Mouse (Mus musculus) thymus, postnatal 14 days (tissue): Measurements from ENCODE around the gene Rnf144b.

ENCODE experiments used
- DNase-seq: peaks from one replicate; pipeline ENCODE4 v3.0.0; 2021

Rnf144b gene

GRCm38 (mm10) chr13:47182366-47182765, 59.9 kb downstream of the Rnf144b start:
- DNase-seq, result no peak

DNA sequence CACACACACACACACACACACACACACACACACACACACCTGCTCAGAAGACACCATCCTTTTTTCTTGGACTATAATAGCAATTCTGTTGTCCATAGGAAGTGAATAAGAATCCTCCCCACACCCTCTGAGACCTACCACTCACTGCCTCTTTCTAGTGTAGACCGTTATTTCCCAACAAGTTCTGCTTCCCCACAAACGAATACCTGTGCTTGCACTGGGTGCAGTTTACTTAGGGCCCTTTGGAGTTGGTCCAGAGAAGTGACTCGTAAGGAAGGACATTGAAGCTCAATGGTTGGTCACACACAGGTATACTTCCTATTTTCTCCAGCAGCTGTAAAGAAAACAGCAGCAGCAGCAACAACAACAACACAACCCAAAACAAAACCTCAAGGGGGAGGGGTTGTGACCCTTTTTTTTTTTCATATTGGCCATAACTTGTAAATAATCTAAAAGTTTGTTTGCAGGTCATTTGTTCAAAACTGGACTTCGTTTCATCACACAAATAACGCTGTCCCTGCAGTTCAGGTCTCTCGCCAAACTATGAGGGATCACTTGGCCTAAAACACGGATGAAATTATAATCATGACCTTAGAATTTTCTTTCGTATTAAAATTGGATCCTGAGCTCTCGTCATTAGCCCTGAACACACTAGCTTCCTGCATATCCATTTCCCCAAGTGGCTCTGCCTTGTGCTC, 60.7 kb downstream of the Rnf144b start:
- no peak for DNase-seq

DNA sequence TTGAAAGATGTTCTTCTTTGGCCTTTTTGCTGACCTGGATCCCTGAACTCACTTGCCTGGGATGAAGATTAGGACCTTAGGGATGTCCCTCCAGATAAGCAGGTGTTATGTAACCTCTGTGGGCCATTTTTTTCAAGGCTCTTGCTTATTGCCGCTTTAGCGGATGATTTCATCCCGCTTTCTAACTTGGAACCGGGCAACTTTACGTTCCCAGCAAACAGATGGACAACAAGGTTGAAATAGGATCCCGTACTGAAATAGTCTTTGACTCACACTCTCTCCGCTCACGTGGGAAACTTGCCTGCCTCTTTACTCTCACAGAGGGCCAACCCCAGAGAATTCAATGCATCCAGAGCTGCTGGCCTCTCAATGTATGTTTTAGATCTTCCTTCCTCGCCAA, 61.3 kb downstream of the Rnf144b start:
- no peak for DNase-seq

GRCm38 (mm10) chr13:47187836-47188235, 65.4 kb downstream of the Rnf144b start:
- DNase-seq, result no peak

GRCm38 (mm10) chr13:47189971-47190370, 67.5 kb downstream of the Rnf144b start:
- no peak for DNase-seq

DNA sequence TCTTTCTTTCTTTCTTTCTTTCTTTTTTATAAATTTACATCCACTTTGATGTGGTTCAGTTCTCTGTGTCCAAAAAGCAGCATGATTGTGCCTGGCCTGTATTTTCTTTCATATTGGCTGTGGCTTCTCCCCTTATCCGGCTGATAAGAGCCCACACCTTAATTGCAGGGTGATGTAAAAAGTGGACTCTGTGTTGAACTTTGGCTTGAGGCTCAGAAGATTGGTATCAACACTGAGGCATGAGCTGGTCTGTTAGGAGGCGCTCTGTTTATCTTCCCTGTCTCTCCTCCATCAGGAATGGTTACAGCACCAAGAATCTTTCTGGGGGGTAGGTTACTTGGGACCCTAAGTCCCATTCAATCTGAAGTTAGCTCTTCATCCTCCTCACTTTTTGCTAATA, 69.7 kb downstream of the Rnf144b start:
- DNase-seq, result no peak

- DNase-seq, result no peak
These were observed 70.3 kb downstream of the Rnf144b start for GRCm38 (mm10) chr13:47192771-47193170.

GRCm38 (mm10) chr13:47193326-47194153, 71.1 kb downstream of the Rnf144b start:
- DNase-seq, result peak; percentile 6

- no peak for DNase-seq
These were observed 72.2 kb downstream of the Rnf144b start for GRCm38 (mm10) chr13:47194695-47195094.

DNA sequence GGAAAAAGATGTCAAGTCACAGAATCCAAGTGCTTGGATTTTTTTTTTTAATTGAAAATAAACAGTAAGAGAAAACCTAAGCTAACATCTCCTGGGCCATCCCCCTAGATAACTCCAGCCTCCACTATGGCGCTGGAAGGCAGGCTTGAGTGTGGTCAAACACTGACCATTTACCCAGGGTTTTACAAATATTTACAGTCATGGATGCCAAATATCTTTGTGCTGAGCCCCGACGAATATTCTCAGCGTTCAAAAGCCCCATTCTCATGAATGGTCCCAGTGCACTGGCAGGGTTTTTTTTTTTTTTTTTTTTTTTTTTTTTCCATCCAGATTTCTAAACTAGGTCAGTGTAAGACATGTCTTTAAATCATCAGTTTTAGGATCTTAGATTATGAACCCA, 73.0 kb downstream of the Rnf144b start:
- DNase-seq, result no peak

DNA sequence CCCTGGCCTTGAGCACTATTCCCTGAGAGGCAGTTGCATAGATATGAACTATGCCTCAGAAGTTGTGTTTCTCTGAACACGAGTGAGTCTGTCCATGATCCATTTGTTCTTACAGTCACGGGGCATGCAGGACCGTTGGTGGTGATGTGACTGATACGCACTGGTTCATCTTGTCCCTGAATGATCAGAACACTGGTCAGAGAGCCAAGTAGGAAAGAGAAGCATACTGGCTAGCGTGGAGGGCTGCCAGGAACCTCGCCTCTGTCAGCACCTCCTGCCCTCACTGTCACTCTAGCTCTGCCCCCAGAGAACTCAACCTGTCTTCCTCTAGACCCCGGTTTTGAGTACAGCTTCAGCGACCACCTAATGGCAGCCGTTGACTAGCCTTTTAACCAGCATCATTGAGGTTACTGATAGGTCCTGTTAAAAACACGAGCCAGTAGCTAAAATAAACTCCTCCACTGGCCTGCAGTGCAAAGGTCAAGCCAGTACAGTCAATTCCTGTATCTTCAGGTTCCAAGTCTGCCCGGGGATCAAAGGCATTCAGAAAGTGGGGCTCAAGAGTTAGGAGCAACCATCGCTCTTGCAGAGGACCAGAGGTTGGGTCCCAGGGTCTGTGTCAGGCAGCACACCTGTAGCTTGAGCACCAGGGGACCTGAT, 77.7 kb downstream of the Rnf144b start:
- DNase-seq, result no peak

GRCm38 (mm10) chr13:47201962-47202624, 79.6 kb downstream of the Rnf144b start:
- no peak for DNase-seq

DNA sequence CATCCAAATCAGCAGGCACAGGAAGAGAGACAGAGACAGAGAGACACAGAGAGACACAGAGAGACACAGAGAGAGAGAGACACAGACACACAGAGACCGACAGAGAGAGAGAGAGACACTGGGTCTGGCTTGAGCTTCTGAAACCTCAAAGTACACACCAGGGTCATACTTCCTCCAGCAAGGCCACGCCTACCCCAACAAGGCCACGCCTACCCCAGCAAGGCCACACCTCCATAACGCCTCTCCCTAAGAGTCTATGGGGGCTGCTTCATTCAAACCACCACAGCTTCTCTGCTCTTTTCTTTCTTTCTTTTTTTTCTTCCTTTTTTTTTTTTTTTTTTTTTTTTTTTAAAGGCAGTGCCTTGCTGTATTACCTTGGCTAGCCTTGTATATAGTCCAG, 88.0 kb downstream of the Rnf144b start:
- no peak for DNase-seq

- DNase-seq, result no peak
These were observed 88.5 kb downstream of the Rnf144b start for GRCm38 (mm10) chr13:47210992-47211391.

DNA sequence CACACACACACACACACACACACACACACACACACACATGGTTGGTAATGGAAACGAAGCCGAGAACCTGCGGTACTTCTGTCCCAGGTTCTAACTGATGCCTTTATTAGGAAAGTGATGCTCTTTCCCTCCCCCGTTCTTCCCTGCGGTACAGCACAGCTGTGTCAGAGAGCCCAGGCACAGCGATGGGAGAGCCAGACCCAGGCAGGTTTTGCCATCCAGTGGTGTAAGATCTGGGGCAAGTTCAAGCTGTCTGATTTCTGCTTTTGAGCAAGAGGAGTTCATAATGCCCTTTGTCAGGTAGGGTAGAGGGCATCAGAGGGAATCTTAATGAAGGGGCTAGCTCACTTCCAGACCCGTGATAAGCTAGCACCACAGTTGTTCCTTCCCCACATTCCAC, 89.1 kb downstream of the Rnf144b start:
- no peak for DNase-seq

DNA sequence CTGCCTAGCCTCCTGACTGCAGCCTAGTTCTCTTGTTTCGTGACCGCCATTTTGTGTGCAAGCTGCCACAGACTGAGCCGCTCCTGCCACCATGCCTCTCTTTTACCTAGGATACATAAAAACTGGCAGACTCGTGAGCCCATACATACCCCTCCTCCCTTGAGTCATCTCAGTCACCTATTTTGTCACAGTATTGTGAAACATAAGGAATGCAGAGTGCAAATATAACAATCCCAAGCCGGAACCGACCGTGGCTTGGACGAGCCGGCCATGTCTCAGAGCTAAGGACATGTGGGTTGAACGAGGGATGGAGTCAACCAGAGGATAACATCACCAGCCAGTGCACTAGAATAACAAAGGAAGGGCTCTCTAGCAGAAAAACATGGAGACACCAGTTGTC, 91.4 kb downstream of the Rnf144b start:
- DNase-seq, result no peak

- DNase-seq, result no peak
These were observed 92.4 kb downstream of the Rnf144b start for GRCm38 (mm10) chr13:47214895-47215294.

DNA sequence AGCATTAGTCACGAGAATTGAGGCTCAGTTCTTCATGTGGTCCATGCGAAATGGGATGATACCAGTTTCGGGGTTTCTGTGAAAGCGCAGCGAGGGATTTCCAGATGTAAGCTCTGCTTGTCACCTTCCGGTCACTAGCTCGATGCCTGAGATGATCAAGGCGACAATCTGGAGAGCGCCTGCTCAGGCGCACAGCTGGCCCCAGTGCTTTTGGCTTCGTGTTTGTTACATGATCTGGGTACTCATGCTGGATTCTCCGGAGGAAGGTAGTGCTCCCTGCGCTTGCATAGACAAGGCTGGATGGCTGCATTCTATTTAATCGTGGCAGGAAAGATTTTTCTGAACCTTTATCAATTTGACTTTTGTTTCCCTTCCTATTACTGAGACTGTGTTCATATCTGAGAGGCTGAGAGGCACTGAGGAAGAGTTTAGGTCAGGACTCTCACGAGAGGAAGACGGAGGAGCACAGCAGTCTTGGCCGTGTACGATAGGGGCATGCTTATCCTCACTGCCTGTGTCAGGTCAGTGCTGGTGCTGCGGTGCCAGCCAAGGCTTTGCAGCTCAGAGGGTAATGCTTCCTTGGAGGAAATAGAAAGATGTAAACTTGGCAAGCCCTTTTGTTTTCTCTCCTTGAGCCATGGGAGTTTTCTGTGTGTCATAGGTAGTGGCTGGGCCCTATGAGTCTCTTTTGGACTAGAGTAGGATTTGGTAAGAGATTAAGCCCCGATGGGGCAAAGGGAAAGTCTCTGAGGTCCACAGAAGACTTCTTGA, 93.5 kb downstream of the Rnf144b start:
- no peak for DNase-seq

DNA sequence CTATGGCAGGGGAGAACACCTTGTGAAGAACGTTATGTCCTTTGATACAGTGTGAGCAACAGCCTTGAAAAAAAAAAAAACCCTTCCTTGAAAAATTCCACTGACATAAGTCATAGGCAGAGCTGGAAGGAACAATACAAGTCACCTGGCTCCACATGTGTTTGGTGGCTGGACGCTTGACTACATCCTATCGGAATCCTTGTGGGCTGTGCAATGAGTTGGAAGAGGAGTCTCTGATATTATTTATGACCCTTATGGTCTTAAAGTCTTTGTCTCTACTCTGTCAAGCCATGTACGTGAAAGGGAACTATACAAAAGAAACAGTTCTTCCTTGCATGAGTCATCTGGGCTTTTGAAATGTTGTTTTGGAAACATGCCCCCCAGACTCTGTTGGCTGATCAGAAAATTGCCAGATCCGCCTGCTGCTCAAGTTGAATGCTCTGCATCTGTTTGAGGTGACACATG, 94.7 kb downstream of the Rnf144b start:
- no peak for DNase-seq

DNA sequence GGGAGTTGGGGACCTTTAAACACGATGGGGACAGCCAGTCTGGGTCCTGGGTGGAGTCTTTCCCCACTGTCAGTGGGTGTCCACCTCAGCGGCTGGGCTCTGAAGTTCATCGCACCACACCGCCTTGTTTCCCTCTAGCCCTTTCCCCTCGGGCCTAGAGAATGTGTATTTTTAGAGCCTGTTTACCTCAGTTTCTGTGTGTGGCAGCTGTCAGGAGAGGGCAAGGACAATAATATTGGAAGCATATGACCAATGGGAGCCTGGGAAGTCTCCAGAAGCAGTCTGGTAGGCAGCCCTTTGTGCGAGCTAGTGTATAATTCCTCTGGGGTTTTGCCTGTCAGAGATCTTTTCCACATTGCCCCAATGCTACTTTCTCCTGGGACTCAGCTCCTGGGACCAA, 95.9 kb downstream of the Rnf144b start:
- no peak for DNase-seq

GRCm38 (mm10) chr13:47220426-47220825, 98.0 kb downstream of the Rnf144b start:
- DNase-seq, result no peak
